Mouse (Mus musculus) heart, adult 18-20 months (tissue): ENCODE measurements around the gene Olfr419. TPM values are rescaled to one million over a fixed set of nuclear protein-coding genes. Genes with fewer than 3 reads are reported as not detected.

ENCODE experiments used
- DNase-seq, 2 experiments: peaks; one replicate each; pipeline ENCODE4 v3.0.0; 2021 to 2022; ENCODE audit warnings: mixed read lengths in 1 of 2
- long read RNA-seq, 2 experiments: library from polyadenylated mRNA; stranded (forward); transcript quantifications; one replicate each; pipeline ENCODE4 v2.0.0; 2021
- total RNA-seq, 2 experiments: library from RNA; stranded (reverse); gene quantifications; 2 replicates each; pipeline ENCODE4 v1.2.3; 2021

The Olfr419 gene
- total RNA-seq: not detected
- long read RNA-seq, experiment 1: 0 reads
- long read RNA-seq, experiment 2: 0 reads

DNA sequence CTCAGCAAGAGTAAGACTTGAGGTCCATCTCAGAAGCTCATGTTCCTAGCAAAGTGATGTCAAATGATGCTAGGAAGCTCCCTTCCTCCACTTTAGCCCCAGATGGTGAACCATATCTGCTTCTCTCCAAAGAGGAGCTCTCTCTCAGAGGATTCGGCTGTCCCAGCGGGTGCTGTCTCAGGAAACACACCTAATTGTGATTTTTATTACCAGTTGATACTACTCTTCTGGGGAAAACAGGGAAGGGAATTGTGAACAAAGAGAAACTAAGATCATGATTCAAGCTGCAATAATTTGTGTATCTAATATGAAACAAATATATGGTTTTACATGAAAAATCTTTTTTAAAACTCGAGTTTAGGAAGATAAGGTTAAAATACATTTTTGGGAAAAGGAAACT, at the start of gene Olfr419:
Gene Olfr419, minus strand, starts transcription at position 101 of the 400 bp plus-strand sequence.
- DNase-seq: no peak

DNA sequence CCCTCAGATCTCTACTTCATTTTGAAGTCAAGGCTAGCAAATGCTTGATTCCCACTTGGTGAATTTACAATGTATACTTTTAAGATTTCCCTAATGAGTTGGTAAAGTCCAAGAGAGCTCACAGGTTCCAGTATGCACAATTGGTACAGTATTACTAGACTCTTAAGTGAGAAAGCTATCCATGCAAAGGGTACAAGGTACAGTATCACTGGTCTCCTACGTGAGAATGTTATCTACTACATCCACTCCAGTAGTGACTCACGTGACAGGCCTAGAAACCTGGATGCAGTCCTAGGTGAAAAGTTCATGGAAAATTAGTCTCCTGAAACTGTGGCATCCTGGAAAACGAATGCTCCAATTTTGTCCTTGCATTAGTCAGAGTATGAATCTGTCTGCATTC, 18.8 kb upstream of the Olfr419 start:
- DNase-seq: no peak

DNA sequence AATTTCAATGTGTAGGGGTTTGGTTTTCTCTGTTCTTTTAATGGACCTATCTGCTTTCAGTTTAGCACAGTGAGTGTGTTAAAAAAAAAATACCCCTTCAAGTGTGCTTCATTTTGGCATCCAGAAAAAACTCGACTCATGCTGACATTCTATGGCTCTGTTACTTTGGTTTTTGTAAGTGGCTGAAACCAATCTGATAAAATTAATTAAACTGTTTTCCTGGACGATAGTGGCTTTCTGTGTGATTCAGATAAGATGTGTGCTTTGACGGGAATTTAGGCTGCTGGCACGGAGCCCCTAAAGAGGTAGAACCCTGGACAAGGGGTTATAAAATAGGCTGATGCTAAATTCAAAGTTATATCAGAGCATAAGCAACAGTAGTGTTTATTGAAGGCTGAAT, 17.3 kb upstream of the Olfr419 start:
- no peak for DNase-seq

DNA sequence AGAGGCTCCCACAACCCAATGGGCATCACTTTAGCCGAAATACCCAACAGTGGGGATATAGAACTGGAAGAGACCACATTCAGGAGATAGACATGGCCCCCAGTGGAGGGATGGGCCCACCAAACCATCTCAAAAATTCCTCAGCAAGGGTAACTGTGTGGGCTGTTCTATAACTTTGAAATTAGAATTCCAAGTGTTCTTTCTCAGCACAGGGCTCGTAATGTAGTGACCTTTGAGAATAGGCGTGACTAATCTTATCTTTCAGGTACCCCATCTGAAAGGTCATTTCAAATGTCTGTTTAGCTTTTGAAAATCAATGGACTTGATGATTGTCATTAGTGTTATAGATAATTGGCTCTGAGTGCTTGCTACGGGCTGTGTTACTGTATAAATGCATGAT, 16.0 kb upstream of the Olfr419 start:
- DNase-seq: no peak

DNA sequence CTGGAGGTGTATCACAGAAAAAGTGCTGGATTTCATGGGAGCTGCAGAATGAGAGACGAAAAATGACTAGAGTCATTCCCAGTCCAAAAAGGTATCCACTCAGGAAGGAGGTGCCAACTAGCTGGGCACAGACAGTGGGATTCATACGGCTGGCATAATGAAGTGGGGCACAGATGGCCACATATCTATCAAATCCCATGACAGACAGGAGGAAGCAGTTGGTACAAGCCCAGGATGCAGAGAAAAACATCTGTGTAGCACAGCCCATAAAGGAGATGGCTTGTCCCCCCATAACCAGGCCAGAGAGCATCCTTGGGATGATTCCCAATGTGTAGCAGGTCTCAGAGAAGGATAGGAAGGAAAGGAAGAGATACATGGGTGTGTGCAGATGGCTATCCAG, 1.5 kb downstream of the Olfr419 start:
- DNase-seq: no peak

DNA sequence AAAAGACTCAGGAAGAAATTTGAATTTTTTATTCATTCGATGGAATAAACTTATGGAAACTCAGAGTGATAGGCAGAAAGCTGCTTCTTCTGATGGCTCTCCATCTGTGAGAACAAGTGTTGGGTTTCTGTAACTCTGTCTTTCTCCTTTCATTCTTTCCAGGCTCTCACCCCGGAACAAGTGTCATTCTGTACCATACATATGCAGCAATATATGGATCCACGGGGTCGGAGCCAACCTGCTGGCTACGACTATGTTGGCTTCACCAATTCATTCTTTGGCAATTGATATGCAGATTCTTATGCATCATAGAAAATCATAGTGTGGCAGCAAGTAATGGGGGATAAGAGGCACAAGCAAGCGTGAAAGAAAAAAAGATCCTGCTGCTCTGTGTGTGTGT, 4.7 kb downstream of the Olfr419 start:
- DNase-seq: no peak

DNA sequence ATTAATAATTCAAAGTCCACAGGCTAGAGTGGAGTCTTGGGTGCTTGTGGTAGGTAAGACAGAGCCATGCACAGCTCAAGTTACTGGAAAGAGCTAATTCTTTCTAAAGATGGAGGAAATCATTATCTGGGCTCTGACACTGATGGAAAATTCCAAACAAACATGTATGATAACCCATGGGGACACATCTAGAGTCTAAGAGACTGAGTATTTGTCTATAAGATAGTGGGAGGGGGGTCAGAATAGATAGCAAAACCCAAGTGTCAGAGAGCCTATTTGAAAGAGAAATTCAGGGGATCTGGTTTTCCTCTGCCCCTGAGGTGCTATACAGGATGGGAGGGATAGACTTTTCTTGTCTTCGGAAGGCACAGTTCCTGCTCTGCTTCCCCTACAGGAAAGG, 5.8 kb downstream of the Olfr419 start:
- no peak for DNase-seq

DNA sequence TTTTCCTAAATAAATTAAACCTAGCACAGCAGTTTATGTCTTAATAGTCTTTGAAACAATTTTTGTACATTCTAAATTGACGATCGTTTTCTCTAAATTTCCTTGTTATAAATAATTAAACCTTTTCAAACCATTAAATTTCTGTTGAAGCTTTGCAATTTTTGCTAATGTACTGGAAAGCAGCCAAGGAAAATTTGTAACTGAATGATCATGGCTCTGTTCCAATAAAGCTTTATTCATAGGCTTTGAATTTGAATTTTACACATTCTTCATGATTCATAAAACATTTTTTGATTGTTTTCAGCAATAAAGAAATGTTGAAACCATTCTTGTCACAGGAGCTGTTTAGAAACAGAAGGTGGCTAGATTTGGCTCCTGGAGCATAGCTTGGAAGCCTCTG, 7.2 kb downstream of the Olfr419 start:
- DNase-seq: no peak

DNA sequence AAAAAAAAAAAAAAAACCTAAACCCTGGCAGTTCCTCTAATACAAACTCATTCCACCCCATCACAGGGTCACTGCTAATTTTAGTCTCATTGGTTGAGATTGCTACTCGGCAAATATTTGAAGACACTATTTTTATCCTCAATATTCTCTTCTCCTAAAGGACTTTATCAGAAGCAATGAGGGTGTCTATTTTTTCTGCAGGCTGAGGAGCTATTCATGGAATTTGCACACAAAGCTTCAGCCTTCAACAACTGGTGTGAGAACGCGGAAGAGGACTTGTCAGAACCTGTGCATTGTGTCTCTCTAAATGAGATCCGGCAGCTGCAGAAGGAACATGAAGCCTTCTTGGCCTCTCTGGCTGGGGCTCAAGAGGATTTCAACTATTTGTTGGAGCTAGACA, 11.9 kb downstream of the Olfr419 start:
- peak; percentile 20 to 22 for DNase-seq

DNA sequence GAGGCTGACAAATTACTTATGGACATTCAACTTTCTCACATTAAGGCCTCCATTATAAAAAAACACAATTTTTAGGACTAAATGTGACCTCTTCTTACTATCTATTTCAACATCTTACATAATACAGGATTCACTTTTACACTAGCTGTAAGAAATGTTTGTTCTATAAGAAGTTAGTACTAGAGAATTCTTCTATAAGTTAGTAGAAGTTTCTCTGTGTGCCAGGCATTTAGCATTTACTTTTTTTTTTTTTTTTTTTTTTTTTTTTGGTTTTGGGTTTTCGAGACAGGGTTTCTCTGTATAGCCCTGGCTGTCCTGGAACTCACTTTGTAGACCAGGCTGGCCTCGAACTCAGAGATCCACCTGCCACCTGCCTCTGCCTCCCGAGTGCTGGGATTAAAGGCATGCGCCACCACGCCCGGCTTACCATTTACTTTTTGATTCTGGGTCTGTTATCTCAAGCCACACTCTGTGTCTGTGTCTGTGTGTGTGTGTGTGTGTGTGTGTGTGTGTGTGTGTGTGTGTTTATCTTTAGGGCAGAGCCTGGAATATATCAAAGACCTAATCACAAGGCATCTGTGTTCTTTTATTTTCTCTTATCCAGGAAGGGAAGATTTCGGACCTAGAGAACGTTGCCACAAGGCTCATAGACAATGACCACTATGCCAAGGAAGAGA, 35.2 kb downstream of the Olfr419 start:
- no peak for DNase-seq

DNA sequence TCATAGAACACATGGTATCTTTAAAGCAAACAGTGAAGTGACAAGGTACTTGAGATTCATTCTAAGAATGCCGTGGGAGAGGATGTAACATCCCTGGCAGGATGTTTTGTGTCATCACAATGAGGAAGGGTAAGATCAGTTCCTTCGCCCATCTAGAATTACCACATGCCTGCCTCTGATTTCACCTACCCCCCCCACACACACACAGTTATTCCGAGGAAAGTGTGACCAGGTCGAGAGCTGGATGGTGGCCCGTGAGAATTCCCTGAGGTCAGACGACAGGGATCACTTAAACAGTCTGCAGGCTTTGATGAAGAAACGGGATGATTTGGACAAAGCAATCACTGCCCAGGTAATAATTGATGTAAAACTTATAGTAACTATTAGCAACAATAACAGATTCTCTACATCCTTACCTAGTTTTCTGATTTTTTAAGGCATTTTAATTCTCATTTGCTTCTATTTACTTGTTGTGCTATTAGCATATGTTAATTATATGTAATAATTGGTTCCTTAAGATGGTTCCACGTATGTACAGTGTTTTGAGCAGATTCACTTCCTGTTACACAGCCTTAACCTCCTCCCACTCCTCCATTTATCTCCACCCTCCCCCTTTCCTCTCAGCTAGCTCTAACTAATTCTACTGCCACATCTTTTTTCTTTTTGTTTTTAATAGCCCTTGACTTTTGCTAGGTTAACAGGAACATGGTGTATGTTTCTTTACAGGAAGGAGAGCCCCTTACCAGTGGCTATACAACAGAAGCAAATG, 36.4 kb downstream of the Olfr419 start:
- no peak for DNase-seq

DNA sequence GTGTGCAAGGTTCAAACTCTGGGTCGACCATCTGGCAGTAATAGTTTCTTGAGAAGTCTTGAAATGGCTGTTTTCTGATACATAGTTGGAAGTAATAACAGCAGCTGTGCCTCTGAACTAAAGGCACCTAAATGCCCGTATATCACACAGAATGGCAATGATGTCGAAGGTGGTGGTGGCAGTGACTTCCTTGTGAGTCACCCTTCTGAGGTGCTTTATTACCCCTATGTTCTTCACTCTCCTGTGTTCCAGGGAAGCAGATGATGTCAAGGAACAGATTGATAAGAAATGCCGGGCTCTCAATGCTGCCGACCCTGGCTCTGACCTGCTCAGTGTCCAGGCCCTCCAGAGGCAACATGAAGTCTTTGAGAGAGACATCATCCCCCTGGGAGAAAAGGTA, 39.6 kb downstream of the Olfr419 start:
- no peak for DNase-seq

DNA sequence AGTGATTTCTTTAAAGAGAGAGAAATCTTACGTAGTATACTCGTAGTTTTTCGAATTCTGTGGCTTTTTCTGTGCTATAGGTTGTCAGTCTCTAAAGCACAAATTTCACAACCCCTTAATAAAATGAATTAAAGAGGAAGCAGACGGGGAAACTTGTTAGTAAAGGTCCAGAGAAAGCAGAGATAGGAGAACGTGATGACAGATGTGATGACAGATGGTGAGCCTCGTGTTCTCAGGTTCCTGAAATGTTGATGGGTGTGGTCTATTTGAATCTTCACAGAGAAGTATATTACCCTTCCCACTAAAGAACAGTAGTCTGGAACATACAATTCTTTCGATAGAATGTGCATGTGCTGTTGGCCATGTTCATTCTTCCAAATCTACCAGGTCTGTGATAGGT, 47.2 kb downstream of the Olfr419 start:
- DNase-seq: no peak

Other genes starting within 250 kb of the Olfr419 start
- 10 to 100 TPM; 24.8 to 29.1 TPM for gene Ifi205, start 220.3 kb downstream of the Olfr419 start, total RNA-seq
- gene Olfr433, start 211.4 kb downstream of the Olfr419 start, total RNA-seq: not detected
- not detected for gene Olfr432, start 202.9 kb downstream of the Olfr419 start, total RNA-seq
- gene Olfr430, start 185.5 kb downstream of the Olfr419 start, total RNA-seq: not detected
- gene Olfr429, start 167.7 kb downstream of the Olfr419 start, total RNA-seq: not detected
- not detected for gene Olfr427, start 155.2 kb downstream of the Olfr419 start, total RNA-seq
- not detected for gene Olfr231, start 130.9 kb downstream of the Olfr419 start, total RNA-seq
- not detected for gene Olfr424, start 120.5 kb downstream of the Olfr419 start, total RNA-seq
- not detected for gene Olfr420, start 96.4 kb downstream of the Olfr419 start, total RNA-seq
- gene Spta1, start 79.3 kb downstream of the Olfr419 start, total RNA-seq: 1 to 10 TPM; 6.9 to 8.2 TPM
- gene Mptx1, start 78.5 kb upstream of the Olfr419 start, total RNA-seq: not detected
- gene Olfr417, start 113.1 kb upstream of the Olfr419 start, total RNA-seq: not detected
- not detected for gene Olfr248, start 139.0 kb upstream of the Olfr419 start, total RNA-seq
- not detected for gene Olfr414, start 172.0 kb upstream of the Olfr419 start, total RNA-seq
- gene Olfr220, start 190.0 kb upstream of the Olfr419 start, total RNA-seq: not detected
- gene Fmn2, start 249.8 kb upstream of the Olfr419 start, total RNA-seq: under 1 TPM; 0.27 to 0.46 TPM